Mouse (Mus musculus) adipocyte (in vitro differentiated cells): ENCODE measurements around the gene Gas6.

Experiments used
- DNase-seq: peaks from one replicate; pipeline ENCODE4 v3.0.0-alpha.2; 2016; ENCODE audit warnings: low spot score

Gene Gas6

GRCm38 (mm10) chr8:13493858-13494631, at the start of gene Gas6:
Gas6 (minus strand) TSS chr8:13494490.
- peak; percentile 62 for DNase-seq

GRCm38 (mm10) chr8:13541526-13541925, 47.2 kb upstream of the Gas6 start:
- DNase-seq, result no peak

GRCm38 (mm10) chr8:13540122-13540521, 45.8 kb upstream of the Gas6 start:
- DNase-seq, result no peak

GRCm38 (mm10) chr8:13538821-13539220, 44.5 kb upstream of the Gas6 start:
- DNase-seq, result peak; percentile 97

- DNase-seq, result no peak
Measured at GRCm38 (mm10) chr8:13537102-13537501, 42.8 kb upstream of the Gas6 start.

GRCm38 (mm10) chr8:13533123-13533522, 38.8 kb upstream of the Gas6 start:
- no peak for DNase-seq

GRCm38 (mm10) chr8:13531602-13532171, 37.4 kb upstream of the Gas6 start:
- DNase-seq, result no peak

GRCm38 (mm10) chr8:13530941-13531340, 36.7 kb upstream of the Gas6 start:
- DNase-seq, result peak; percentile 95

- no peak for DNase-seq
Measured at GRCm38 (mm10) chr8:13530401-13530800, 36.1 kb upstream of the Gas6 start.

- peak; percentile 96 for DNase-seq
Measured at GRCm38 (mm10) chr8:13529891-13530316, 35.6 kb upstream of the Gas6 start.

- DNase-seq, result peak; percentile 66
Measured at GRCm38 (mm10) chr8:13529011-13529840, 34.9 kb upstream of the Gas6 start.

GRCm38 (mm10) chr8:13521392-13521791, 27.1 kb upstream of the Gas6 start:
- peak; percentile 86 for DNase-seq

GRCm38 (mm10) chr8:13520349-13520748, 26.1 kb upstream of the Gas6 start:
- DNase-seq, result no peak

GRCm38 (mm10) chr8:13519503-13519902, 25.2 kb upstream of the Gas6 start:
- DNase-seq, result no peak

- DNase-seq, result peak; percentile 80
Measured at GRCm38 (mm10) chr8:13517284-13517781, 23.0 kb upstream of the Gas6 start.

- DNase-seq, result no peak
Measured at GRCm38 (mm10) chr8:13516728-13517127, 22.4 kb upstream of the Gas6 start.

- no peak for DNase-seq
Measured at GRCm38 (mm10) chr8:13516011-13516442, 21.7 kb upstream of the Gas6 start.

GRCm38 (mm10) chr8:13513556-13514370, 19.5 kb upstream of the Gas6 start:
- no peak for DNase-seq

GRCm38 (mm10) chr8:13512677-13513076, 18.4 kb upstream of the Gas6 start:
- DNase-seq, result no peak

- no peak for DNase-seq
Measured at GRCm38 (mm10) chr8:13512016-13512415, 17.7 kb upstream of the Gas6 start.

GRCm38 (mm10) chr8:13507284-13507937, 13.1 kb upstream of the Gas6 start:
- no peak for DNase-seq
